Mouse (Mus musculus) intestine, postnatal 0 days (tissue): Measurements from ENCODE around the gene Timm44. TPM values are rescaled to one million over a fixed set of nuclear protein-coding genes. Genes with fewer than 3 reads are reported as not detected.

Experiments
- ATAC-seq: fragments of 200-750 bp; cut with Nextera tagmentation; 2 replicates; pipeline ENCODE4 v1.8.0; 2017; ENCODE audit warnings: mild to moderate bottlenecking, moderate TSS enrichment, moderate library complexity
- H3K27ac ChIP-seq: fragments of 300-500 bp; sonication (generic); 2 replicates; pipeline ENCODE4 v1.5.1; 2014; ENCODE audit warnings: mild to moderate bottlenecking, low read depth, low read length, moderate library complexity
- H3K27me3 ChIP-seq: fragments of 300-500 bp; sonication (generic); replicated peaks from 2 replicates; pipeline ENCODE4 v1.6.1; 2014; ENCODE audit warnings: low read length, mixed read lengths; ENCODE audit not compliant: control insufficient read depth, insufficient read depth
- H3K36me3 ChIP-seq: fragments of 300-500 bp; sonication (generic); 2 replicates; pipeline ENCODE4 v1.6.1; 2014; ENCODE audit warnings: mild to moderate bottlenecking, moderate library complexity; ENCODE audit not compliant: control insufficient read depth, insufficient read depth
- H3K4me1 ChIP-seq: fragments of 300-500 bp; sonication (generic); replicated peaks from 2 replicates; pipeline ENCODE4 v1.6.1; 2014; ENCODE audit warnings: antibody characterized with exemption, low read length, mixed read lengths; ENCODE audit not compliant: control insufficient read depth, insufficient read depth
- H3K4me2 ChIP-seq: fragments of 300-500 bp; sonication (generic); replicated peaks from 2 replicates; pipeline ENCODE4 v1.6.1; 2014; ENCODE audit warnings: low read depth, mild to moderate bottlenecking, moderate library complexity
- H3K4me3 ChIP-seq: fragments of 300-500 bp; sonication (generic); 2 replicates; pipeline ENCODE4 v1.5.1; 2014; ENCODE audit warnings: low read depth, low read length
- H3K9ac ChIP-seq: fragments of 300-500 bp; sonication (generic); 2 replicates; pipeline ENCODE4 v1.6.1; 2014; ENCODE audit warnings: mild to moderate bottlenecking, low read depth, low read length
- H3K9me3 ChIP-seq: fragments of 300-500 bp; sonication (generic); 2 replicates; pipeline ENCODE4 v1.6.1; 2016; ENCODE audit warnings: mixed run types; ENCODE audit not compliant: control insufficient read depth
- CTCF ChIP-seq: sonication (generic); IDR thresholded peaks from 2 replicates; pipeline ENCODE4 v1.5.1; 2016; ENCODE audit warnings: low read depth, mild to moderate bottlenecking, control low read depth, antibody characterized with exemption, moderate library complexity
- WGBS: fragments of 180-500 bp; shearing (Covaris S2); extraction: QIAGEN DNeasy Blood & Tissue Kit; methylation state at CpG from one replicate; pipeline ENCODE4 v1.1.7; 2014; 5-methylcytosine and 5-hydroxymethylcytosine counted together
- polyA plus RNA-seq: library from polyadenylated mRNA; unstranded; fragments of >200 nt; fragmentation: Nextera tagmentation; extraction: Ambion mirVana; gene quantifications from 2 replicates; pipeline ENCODE4 v1.2.1, GENCODE M21; 2015

Timm44 gene
- polyA plus RNA-seq, 1 experiment from 2014 or later: 35.5 TPM

DNA sequence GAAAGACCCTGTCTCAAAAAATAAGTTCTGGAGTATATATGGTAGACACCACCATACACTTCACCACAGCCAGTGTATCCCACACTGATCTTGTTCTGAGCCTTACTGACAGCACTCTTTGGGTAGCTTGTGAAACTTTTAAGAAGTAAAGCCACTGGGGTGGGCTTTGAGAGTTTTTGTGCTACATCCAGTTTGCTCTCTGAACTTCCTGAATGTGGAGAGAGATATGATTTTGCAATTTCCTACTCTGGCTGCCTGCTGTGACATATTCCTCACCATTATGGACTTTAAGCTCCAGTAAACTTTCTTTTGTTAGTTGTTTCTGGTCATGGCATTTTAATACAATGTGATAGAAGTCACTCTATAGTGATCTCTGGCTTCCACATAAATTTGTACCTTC lies 36.4 kb upstream of the Timm44 start:
- H3K4me3 ChIP-seq: no peak overlapping the region
- H3K4me2 ChIP-seq: no peak overlapping the region
- H3K9ac ChIP-seq: no peak overlapping the region
- no peaks in the 10 kb centered on the region for H3K9me3 ChIP-seq
- H3K27me3 ChIP-seq: no peaks in the 10 kb centered on the region
- no peak for ATAC-seq
- H3K27ac ChIP-seq: no peak overlapping the region
- no peak for TF ChIP-seq CTCF
- H3K4me1 ChIP-seq: no peaks in the 10 kb centered on the region
- H3K36me3 ChIP-seq: peaks cover 37% of the 10 kb centered on the region

- H3K9ac ChIP-seq: no peak overlapping the region
- H3K4me3 ChIP-seq: no peak overlapping the region
- no peaks in the 10 kb centered on the region for H3K4me1 ChIP-seq
- no peak for ATAC-seq
- WGBS: 78% methylated on average over 2 of the region's 2 CpGs
- H3K27me3 ChIP-seq: no peaks in the 10 kb centered on the region
- H3K9me3 ChIP-seq: no peaks in the 10 kb centered on the region
- no peak overlapping the region for H3K4me2 ChIP-seq
- H3K36me3 ChIP-seq: peaks cover 77% of the 10 kb centered on the region
- no peak for TF ChIP-seq CTCF
- H3K27ac ChIP-seq: no peak overlapping the region
These were observed 30.1 kb upstream of the Timm44 start for GRCm38 (mm10) chr8:4305838-4306237.

DNA sequence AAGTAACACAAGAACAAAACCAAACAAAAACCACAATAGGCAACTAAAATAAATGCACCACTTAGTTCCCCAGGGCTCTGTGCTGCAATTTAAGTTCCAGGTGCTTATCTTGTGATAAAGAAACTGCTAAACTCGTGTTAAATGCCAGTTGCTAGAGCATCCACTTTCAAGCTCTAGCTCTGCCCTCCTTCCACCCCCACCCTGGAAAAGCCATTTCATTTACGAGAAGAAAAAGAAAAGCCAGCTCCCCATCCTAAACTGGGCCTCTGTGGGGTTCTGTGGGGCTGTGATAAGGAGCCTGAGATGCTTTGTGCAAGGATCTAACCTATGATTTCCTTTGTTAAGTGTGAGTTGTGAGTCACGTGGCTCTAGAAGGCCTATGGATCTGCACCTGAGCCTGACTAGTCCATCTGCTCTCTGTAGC lies 28.4 kb upstream of the Timm44 start:
- H3K27me3 ChIP-seq: no peaks in the 10 kb centered on the region

DNA sequence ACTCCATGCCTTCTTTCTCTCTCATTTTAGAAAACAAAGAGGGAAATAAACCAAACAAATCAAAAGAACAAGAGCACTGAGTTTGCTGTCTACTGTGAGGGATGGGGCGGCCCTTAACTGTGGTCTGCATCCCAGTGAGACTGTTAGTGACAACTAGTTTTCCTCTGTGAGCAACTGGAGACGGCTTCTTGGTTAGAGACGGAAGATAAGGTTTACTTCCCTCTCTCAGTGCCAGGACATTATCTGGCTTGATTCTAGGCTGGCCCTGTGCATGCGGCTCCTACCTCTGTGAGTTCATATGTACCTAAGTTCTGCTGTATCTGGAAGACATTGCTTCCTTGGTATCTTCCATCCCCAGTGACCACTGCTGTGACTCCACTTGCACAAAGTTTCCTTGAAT lies 22.1 kb upstream of the Timm44 start:
- peaks cover 88% of the 10 kb centered on the region for H3K36me3 ChIP-seq
- no peak overlapping the region for H3K27ac ChIP-seq
- H3K27me3 ChIP-seq: no peaks in the 10 kb centered on the region
- WGBS: 90% methylated on average over 4 of the region's 4 CpGs
- no peak for ATAC-seq
- no peak for TF ChIP-seq CTCF
- H3K4me3 ChIP-seq: no peak overlapping the region
- H3K9ac ChIP-seq: no peak overlapping the region
- no peak overlapping the region for H3K4me2 ChIP-seq
- H3K4me1 ChIP-seq: no peaks in the 10 kb centered on the region
- no peaks in the 10 kb centered on the region for H3K9me3 ChIP-seq

More for the DNA sequence above, 28.4 kb upstream of the Timm44 start:
- no peak for TF ChIP-seq CTCF
- H3K4me2 ChIP-seq: no peak overlapping the region
- H3K9me3 ChIP-seq: no peaks in the 10 kb centered on the region
- no peak overlapping the region for H3K4me3 ChIP-seq
- H3K36me3 ChIP-seq: peaks cover 78% of the 10 kb centered on the region
- no peak for ATAC-seq
- WGBS: 66% methylated on average over 3 of the region's 3 CpGs
- H3K9ac ChIP-seq: no peak overlapping the region
- no peaks in the 10 kb centered on the region for H3K4me1 ChIP-seq
- H3K27ac ChIP-seq: no peak overlapping the region

DNA sequence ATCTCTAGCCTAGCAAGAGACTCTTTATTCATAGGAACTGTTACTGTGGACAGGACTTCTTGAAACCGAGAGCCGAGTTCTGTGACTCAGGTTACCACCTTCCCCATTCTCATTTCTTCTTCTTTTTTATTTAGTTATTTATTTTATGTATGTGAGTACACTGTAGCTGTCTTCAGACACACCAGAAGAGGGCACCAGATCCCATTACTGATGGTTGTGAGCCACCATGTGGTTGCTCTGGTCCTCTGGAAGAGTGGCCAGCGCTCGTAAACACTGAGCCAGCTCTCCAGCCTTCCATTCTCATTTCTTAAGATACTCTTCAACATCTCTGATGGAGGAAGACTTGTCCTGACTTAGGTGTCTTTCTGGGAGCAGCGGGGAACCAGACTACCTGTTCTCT lies 17.0 kb upstream of the Timm44 start:
- peak; percentile 43; the same call in 1 of the 2 replicates for TF ChIP-seq CTCF
- 86% methylated on average over 5 of the region's 5 CpGs for WGBS
- no peaks in the 10 kb centered on the region for H3K4me1 ChIP-seq
- no peaks in the 10 kb centered on the region for H3K27me3 ChIP-seq
- ATAC-seq: no peak
- H3K36me3 ChIP-seq: peaks cover 74% of the 10 kb centered on the region
- H3K4me2 ChIP-seq: no peak overlapping the region
- H3K9ac ChIP-seq: no peak overlapping the region
- H3K4me3 ChIP-seq: no peak overlapping the region
- H3K9me3 ChIP-seq: no peaks in the 10 kb centered on the region
- H3K27ac ChIP-seq: no peak overlapping the region

DNA sequence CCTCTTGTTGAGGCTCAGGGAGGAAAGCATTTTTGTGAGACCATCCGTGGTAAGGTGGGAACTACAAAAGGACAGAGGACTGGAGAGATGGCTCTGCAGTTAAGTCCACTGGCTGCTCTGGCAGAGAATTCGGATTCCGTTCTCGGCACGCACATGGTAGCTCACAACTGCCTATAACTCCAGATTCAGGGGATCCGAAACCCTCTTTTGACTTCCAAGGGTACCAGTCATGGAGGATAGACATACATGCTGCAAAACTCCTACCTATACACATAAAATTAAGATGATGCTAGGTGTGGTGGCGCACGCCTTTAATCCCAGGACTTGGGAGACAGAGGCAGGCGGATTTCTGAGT lies 375 bp upstream of the Timm44 start:
- ATAC-seq: 0 out of 2 replicates have a peak, but pooled peaks have one; percentile 1
- no peaks in the 10 kb centered on the region for H3K27me3 ChIP-seq
- peak overlapping the region; percentile 87 for H3K4me2 ChIP-seq
- H3K4me3 ChIP-seq: peak overlapping the region; percentile 89
- H3K36me3 ChIP-seq: peaks cover 19% of the 10 kb centered on the region
- no peaks in the 10 kb centered on the region; the same call in 1 of the 2 replicates for H3K4me1 ChIP-seq
- no peak overlapping the region for H3K27ac ChIP-seq
- no peak for TF ChIP-seq CTCF
- peak overlapping the region; percentile 89 for H3K9ac ChIP-seq
- 25% methylated on average over 9 of the region's 9 CpGs for WGBS
- no peaks in the 10 kb centered on the region for H3K9me3 ChIP-seq

- H3K4me2 ChIP-seq: no peak overlapping the region
- peaks cover 84% of the 10 kb centered on the region for H3K36me3 ChIP-seq
- H3K27ac ChIP-seq: no peak overlapping the region
- H3K9me3 ChIP-seq: no peaks in the 10 kb centered on the region
- H3K4me1 ChIP-seq: no peaks in the 10 kb centered on the region
- TF ChIP-seq CTCF: no peak
- ATAC-seq: no peak
- H3K9ac ChIP-seq: no peak overlapping the region
- WGBS: 93% methylated on average over 6 of the region's 6 CpGs
- H3K4me3 ChIP-seq: no peak overlapping the region
- H3K27me3 ChIP-seq: no peaks in the 10 kb centered on the region
These were observed 6.1 kb downstream of the Timm44 start for GRCm38 (mm10) chr8:4269609-4270008.
